Mouse (Mus musculus) CH12.LX (cell line): ENCODE measurements around the gene Bend4. TPM values are rescaled to one million over a fixed set of nuclear protein-coding genes. Genes with fewer than 3 reads are reported as not detected.

Experiments
- DNase-seq: peaks from one replicate; pipeline ENCODE4 v3.0.0-alpha.2; 2013; ENCODE audit errors: extremely low read depth
- H3K27ac ChIP-seq: 2 replicates; pipeline ENCODE4 v1.5.1; 2012; ENCODE audit warnings: low read depth, mild to moderate bottlenecking, control low read depth, moderate library complexity; ENCODE audit not compliant: insufficient read depth
- H3K27me3 ChIP-seq: replicated peaks from 2 replicates; pipeline ENCODE3; 2012; ENCODE audit warnings: inconsistent platforms
- H3K36me3 ChIP-seq, 2 experiments: replicated peaks in 1 of 2; 2 replicates each; pipeline versions ENCODE3 to v1.6.1; 2012; ENCODE audit warnings: inconsistent platforms in 1 of 2, low read length in 1 of 2, mild to moderate bottlenecking in 1 of 2, mixed read lengths in 1 of 2, moderate library complexity in 1 of 2; ENCODE audit not compliant: control insufficient read depth in 1 of 2, insufficient read depth in 1 of 2
- H3K4me1 ChIP-seq, 2 experiments: 2 replicates each; pipeline ENCODE4 v1.6.1; 2012; ENCODE audit warnings: inconsistent platforms in 1 of 2, moderate library complexity in 1 of 2; ENCODE audit not compliant: insufficient read depth in 2 of 2, control insufficient read depth in 1 of 2
- H3K4me2 ChIP-seq: 2 replicates; pipeline ENCODE4 v1.6.1; 2012; ENCODE audit warnings: low read depth, mild to moderate bottlenecking, control low read depth; ENCODE audit not compliant: poor library complexity, insufficient read depth, severe bottlenecking
- H3K4me3 ChIP-seq, 3 experiments: fragments of 150-350 bp in 1 of 3; sonication (generic) in 1 of 3; replicated peaks in 1 of 3; 2 replicates each; pipeline versions ENCODE3 to v1.5.1; 2011 to 2012; ENCODE audit warnings: low read depth in 2 of 3, low read length in 2 of 3, mild to moderate bottlenecking in 2 of 3, moderate library complexity in 2 of 3, control low read depth in 1 of 3, improper control_type of control experiment in 1 of 3, inconsistent platforms in 1 of 3, mixed read lengths in 1 of 3; ENCODE audit not compliant: poor library complexity in 1 of 3
- H3K79me2 ChIP-seq: replicated peaks from 2 replicates; pipeline ENCODE4 v1.6.1; 2012; ENCODE audit warnings: mild to moderate bottlenecking, moderate library complexity; ENCODE audit not compliant: control insufficient read depth, poor library complexity, insufficient read depth, severe bottlenecking; ENCODE audit errors: extremely low read depth
- H3K9ac ChIP-seq: 2 replicates; pipeline ENCODE4 v1.6.1; 2012; ENCODE audit warnings: low read depth, mild to moderate bottlenecking, control low read depth, moderate library complexity; ENCODE audit not compliant: insufficient read depth
- H3K9me3 ChIP-seq: replicated peaks from 2 replicates; pipeline ENCODE3; 2012; ENCODE audit warnings: low read length, inconsistent platforms, mixed read lengths
- BHLHE40 ChIP-seq: IDR thresholded peaks from 2 replicates; pipeline ENCODE4 v1.6.1; 2011; ENCODE audit warnings: mild to moderate bottlenecking, low read depth, low read length, improper control_type of control experiment
- CHD2 ChIP-seq: IDR thresholded peaks from 2 replicates; pipeline ENCODE4 v1.6.1; 2011; ENCODE audit warnings: low read length, improper control_type of control experiment
- CTCF ChIP-seq, 2 experiments: IDR thresholded peaks in 1 of 2; conservative IDR thresholded peaks in 1 of 2; 2 replicates each; pipeline ENCODE4 v1.5.1; 2011 to 2012; ENCODE audit warnings: low read depth in 2 of 2, low read length in 2 of 2, improper control_type of control experiment in 1 of 2, inconsistent platforms in 1 of 2, mild to moderate bottlenecking in 1 of 2, moderate library complexity in 1 of 2
- E2F4 ChIP-seq: IDR thresholded peaks from 2 replicates; pipeline ENCODE4 v1.6.1; 2011; ENCODE audit warnings: low read depth, low read length, improper control_type of control experiment; ENCODE audit not compliant: insufficient replicate concordance
- ELF1 ChIP-seq: IDR thresholded peaks from 2 replicates; pipeline ENCODE4 v1.6.1; 2014; ENCODE audit warnings: low read depth, mild to moderate bottlenecking, inconsistent platforms, low read length, improper control_type of control experiment
- EP300 ChIP-seq: IDR thresholded peaks from 2 replicates; pipeline ENCODE4 v1.6.1; 2011; ENCODE audit warnings: low read length, improper control_type of control experiment
- ETS1 ChIP-seq: conservative IDR thresholded peaks from 2 replicates; pipeline ENCODE4 v1.6.1; 2012; ENCODE audit warnings: low read depth, mild to moderate bottlenecking, inconsistent platforms, low read length, improper control_type of control experiment, moderate library complexity
- GABPA ChIP-seq: IDR thresholded peaks from 2 replicates; pipeline ENCODE4 v1.6.1; 2012; ENCODE audit warnings: low read depth, low read length, improper control_type of control experiment, inconsistent platforms; ENCODE audit not compliant: insufficient replicate concordance
- IRF4 ChIP-seq: IDR thresholded peaks from 2 replicates; pipeline ENCODE4 v1.6.1; 2014; ENCODE audit warnings: low read depth, mild to moderate bottlenecking, inconsistent platforms, low read length, improper control_type of control experiment
- JUN ChIP-seq: IDR thresholded peaks from 2 replicates; pipeline ENCODE4 v1.6.1; 2011; ENCODE audit warnings: low read depth, mild to moderate bottlenecking, low read length, improper control_type of control experiment, moderate library complexity; ENCODE audit not compliant: insufficient read depth
- JUND ChIP-seq: conservative IDR thresholded peaks from 2 replicates; pipeline ENCODE4 v1.6.1; 2011; ENCODE audit warnings: low read depth, low read length, improper control_type of control experiment
- KAT2A ChIP-seq: IDR thresholded peaks from 2 replicates; pipeline ENCODE4 v1.6.1; 2012; ENCODE audit warnings: low read length, improper control_type of control experiment, inconsistent platforms; ENCODE audit not compliant: insufficient replicate concordance
- MAX ChIP-seq: IDR thresholded peaks from 2 replicates; pipeline ENCODE4 v1.6.1; 2011; ENCODE audit warnings: low read length, improper control_type of control experiment
- MAZ ChIP-seq: IDR thresholded peaks from 2 replicates; pipeline ENCODE4 v1.6.1; 2012; ENCODE audit warnings: low read depth, mild to moderate bottlenecking, inconsistent platforms, low read length, improper control_type of control experiment, moderate library complexity
- MEF2A ChIP-seq: IDR thresholded peaks from 2 replicates; pipeline ENCODE4 v1.6.1; 2014; ENCODE audit warnings: low read depth, mild to moderate bottlenecking, inconsistent platforms, low read length, improper control_type of control experiment, borderline replicate concordance
- MXI1 ChIP-seq: IDR thresholded peaks from 2 replicates; pipeline ENCODE4 v1.6.1; 2011; ENCODE audit warnings: mild to moderate bottlenecking, low read depth, low read length, improper control_type of control experiment
- MYC ChIP-seq: IDR thresholded peaks from 2 replicates; pipeline ENCODE4 v1.6.1; 2011; ENCODE audit warnings: low read depth, mild to moderate bottlenecking, improper control_type of control experiment, low read length
- POLR2A ChIP-seq: IDR thresholded peaks from 2 replicates; pipeline ENCODE4 v1.6.1; 2011; ENCODE audit warnings: low read depth, mild to moderate bottlenecking, improper control_type of control experiment, low read length
- POLR2AphosphoS2 ChIP-seq: IDR thresholded peaks from 2 replicates; pipeline ENCODE4 v1.6.1; 2011; ENCODE audit warnings: low read depth, low read length, improper control_type of control experiment
- RAD21 ChIP-seq: IDR thresholded peaks from 2 replicates; pipeline ENCODE4 v1.6.1; 2011; ENCODE audit warnings: low read depth, mild to moderate bottlenecking, low read length, improper control_type of control experiment, moderate library complexity
- SIN3A ChIP-seq: IDR thresholded peaks from 2 replicates; pipeline ENCODE4 v1.6.1; 2012; ENCODE audit warnings: low read length, improper control_type of control experiment, inconsistent platforms
- SMC3 ChIP-seq: IDR thresholded peaks from 2 replicates; pipeline ENCODE4 v1.6.1; 2011; ENCODE audit warnings: low read depth, low read length, improper control_type of control experiment
- TCF12 ChIP-seq: IDR thresholded peaks from 2 replicates; pipeline ENCODE4 v1.6.1; 2014; ENCODE audit warnings: low read depth, mild to moderate bottlenecking, inconsistent platforms, low read length, improper control_type of control experiment
- UBTF ChIP-seq: IDR thresholded peaks from 2 replicates; pipeline ENCODE4 v1.6.1; 2012; ENCODE audit warnings: low read depth, mild to moderate bottlenecking, inconsistent platforms, low read length, improper control_type of control experiment, moderate library complexity
- USF1 ChIP-seq: IDR thresholded peaks from 2 replicates; pipeline ENCODE4 v1.6.1; 2014; ENCODE audit warnings: low read depth, mild to moderate bottlenecking, inconsistent platforms, low read length, improper control_type of control experiment
- USF2 ChIP-seq: conservative IDR thresholded peaks from 2 replicates; pipeline ENCODE4 v1.6.1; 2011; ENCODE audit warnings: low read depth, low read length, improper control_type of control experiment
- ZC3H11A ChIP-seq: IDR thresholded peaks from 2 replicates; pipeline ENCODE4 v1.6.1; 2012; ENCODE audit warnings: low read depth, mild to moderate bottlenecking, inconsistent platforms, low read length, improper control_type of control experiment
- ZMIZ1 ChIP-seq: IDR thresholded peaks from 2 replicates; pipeline ENCODE4 v1.6.1; 2012; ENCODE audit warnings: low read depth, mild to moderate bottlenecking, inconsistent platforms, low read length, improper control_type of control experiment
- dilution Hi-C: fragments of 300-500 bp; cut with MboI; formaldehyde crosslinking; loops from 2 replicates; pipeline ENCODE4 v1.14.3; 2020; ENCODE audit warnings: low sequenced_read_pairs; ENCODE audit not compliant: extremely low pct_unique_long_range_greater_than_20kb, extremely low pct_ligation_motif_present
- in situ Hi-C: fragments of 300-500 bp; cut with MboI; formaldehyde crosslinking; loops from 3 replicates; pipeline ENCODE4 v1.14.3; 2019; ENCODE audit warnings: low sequenced_read_pairs, low pct_ligation_motif_present, low pct_unique_long_range_greater_than_20kb, mixed read lengths
- polyA plus RNA-seq: library from polyadenylated mRNA; unstranded; fragments of >175 nt; gene quantifications from 2 replicates; pipeline ENCODE4 v1.2.1, GENCODE M21; 2012; ENCODE audit warnings: low read depth; ENCODE audit not compliant: insufficient read length
- total RNA-seq, 2 experiments: library from RNA; depleted of rRNA; stranded (reverse); fragments of 300-350 nt in 1 of 2; fragments of >200 nt in 1 of 2; gene quantifications; 2 replicates each; pipeline ENCODE4 v1.2.3; 2012 to 2014

Gene Bend4
- total and polyA plus RNA-seq, 3 experiments: 0.06 TPM; not detected in 2

DNA sequence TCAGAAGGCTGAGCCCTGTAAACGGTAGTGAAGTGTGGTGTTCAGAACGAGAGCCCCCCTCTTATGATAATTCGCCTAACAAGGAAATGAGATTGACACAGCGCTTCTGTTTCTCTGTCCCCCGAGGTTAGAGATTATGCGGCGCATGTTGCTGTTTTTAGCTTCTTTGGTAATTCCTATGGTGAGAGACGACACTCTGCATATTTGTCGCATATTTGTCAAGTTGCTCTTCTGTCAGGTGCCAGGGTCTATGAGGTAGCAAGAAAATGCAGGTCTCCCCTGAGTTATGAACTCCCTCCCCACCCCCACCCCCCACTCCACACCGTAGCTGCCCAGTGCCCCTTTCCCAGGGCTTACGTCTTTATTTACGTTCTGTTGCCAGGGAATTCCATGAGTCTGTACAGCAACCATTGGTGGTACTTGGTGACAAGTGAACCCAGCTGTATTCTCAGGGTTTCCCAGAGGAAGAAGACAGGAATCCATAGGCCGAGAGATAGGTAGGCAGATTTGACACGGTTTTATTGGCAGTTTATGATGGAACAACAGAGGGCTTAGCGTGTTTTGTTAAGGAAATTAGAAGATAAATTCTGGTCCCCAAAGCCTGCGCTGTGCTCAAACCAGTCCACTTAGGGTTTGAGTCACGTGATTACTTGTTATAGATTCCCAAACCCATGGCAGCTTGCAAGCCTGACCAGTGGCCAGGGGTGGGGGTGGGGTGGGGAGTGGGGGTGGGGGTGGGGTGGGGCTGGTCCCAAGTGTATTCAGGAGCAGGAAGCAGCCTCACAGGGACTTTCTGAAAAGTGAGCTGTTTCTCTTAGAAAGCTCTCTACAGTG lies 16.3 kb upstream of the Bend4 start:
- Histone ChIP-seq H3K79me2 (no peaks in the 10 kb centered on the region), H3K36me3 (no peaks in the 10 kb centered on the region)

DNA sequence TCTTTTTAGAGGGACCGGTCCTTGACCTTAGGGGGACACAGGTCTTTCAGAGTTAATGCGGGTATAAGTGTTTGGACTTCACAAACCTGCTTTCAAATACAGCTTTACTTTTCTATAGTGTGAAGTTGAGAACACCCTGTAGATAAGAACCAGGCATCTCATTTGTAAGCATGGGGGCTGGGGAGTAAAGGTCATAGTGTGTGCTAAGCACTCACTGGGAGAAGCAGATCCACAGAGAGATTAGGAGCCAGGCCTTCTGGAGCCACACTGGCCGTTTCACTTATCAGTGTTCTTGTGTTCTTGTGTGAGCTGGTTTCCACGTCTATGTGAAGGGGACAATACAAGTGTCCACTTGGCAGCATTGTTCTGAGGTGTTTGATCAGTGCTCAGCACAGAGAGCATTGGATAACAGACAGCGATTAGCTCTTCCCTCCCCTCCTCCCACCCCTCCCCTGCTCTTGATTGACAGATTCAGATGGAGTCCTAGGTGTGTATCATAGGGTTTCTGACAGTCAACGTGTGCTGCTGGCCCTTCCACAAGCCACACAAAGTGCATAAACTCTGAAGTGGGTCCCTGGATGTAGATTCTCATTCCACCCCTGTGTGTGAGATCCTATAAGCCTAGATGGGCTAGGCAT lies 14.8 kb upstream of the Bend4 start:
- no peak overlapping the region for H3K9ac ChIP-seq
- DNase-seq: no peak
- no peaks in the 10 kb centered on the region for H3K27me3 ChIP-seq
- H3K4me3 ChIP-seq: no peak overlapping the region
- no peaks in the 10 kb centered on the region for H3K36me3 ChIP-seq
- TF ChIP-seq RAD21 (no peak), JUN (no peak), SIN3A (no peak), ZMIZ1 (no peak), KAT2A (no peak), SMC3 (no peak), ZC3H11A (no peak), GABPA (no peak), UBTF (no peak), POLR2AphosphoS2 (no peak), MAX (no peak), JUND (no peak), TCF12 (no peak)
- no peak overlapping the region for H3K27ac ChIP-seq
- H3K4me2 ChIP-seq: no peak overlapping the region
- no peaks in the 10 kb centered on the region for H3K79me2 ChIP-seq
- dilution Hi-C loops (no loop called here), in situ Hi-C loops (no loop called here)
- H3K9me3 ChIP-seq: no peaks in the 10 kb centered on the region
- H3K4me1 ChIP-seq: peaks cover 24 to 39% of the 10 kb centered on the region in 2 experiments

More for the DNA sequence above, 16.3 kb upstream of the Bend4 start:
- Histone ChIP-seq H3K27ac (peak overlapping the region; percentile 97), H3K4me2 (peak overlapping the region; percentile 91), H3K4me3 (peak overlapping the region in 1 of 3 experiments; percentile 53), H3K9me3 (no peaks in the 10 kb centered on the region), H3K27me3 (no peaks in the 10 kb centered on the region), H3K4me1 (peaks cover 31 to 45% of the 10 kb centered on the region in 2 experiments), H3K9ac (peak overlapping the region; percentile 88)
- TF ChIP-seq TCF12 (peak; percentile 42; the same call in 1 of the 2 replicates), POLR2A (no peak), EP300 (peak; percentile 61), USF1 (peak; percentile 73), MEF2A (peak; percentile 97), E2F4 (no peak), IRF4 (peak; percentile 44; the same call in 1 of the 2 replicates), MYC (peak; percentile 37; the same call in 1 of the 2 replicates), MAZ (peak; percentile 74; the same call in 1 of the 2 replicates), CHD2 (0 out of 2 replicates have a peak, but pooled peaks have one; percentile 48), ETS1 (peak; percentile 86), CTCF (conservative IDR thresholded peaks at IDR 0.05 in 1 of 2, IDR thresholded peaks at IDR 0.05 in 1 of 2; ENCODE audit: low read depth in 2 of 2, low read length in 2 of 2) (no peak), MXI1 (no peak), USF2 (peak; percentile 69), ZMIZ1 (no peak), BHLHE40 (peak; percentile 81), JUND (0 out of 2 replicates have a peak, but pooled peaks have one; percentile 30), ELF1 (peak; percentile 62), JUN (0 out of 2 replicates have a peak, but pooled peaks have one; percentile 44)
- dilution Hi-C loops: no loop called here
- in situ Hi-C loops: no loop called here
- peak; percentile 84 for DNase-seq
